Mouse (Mus musculus) macrophage (primary cell): Measurements from ENCODE around the gene Cd69. TPM values are rescaled to one million over a fixed set of nuclear protein-coding genes. Genes with fewer than 3 reads are reported as not detected.

Source experiments
- H3K27ac ChIP-seq: fragments of 350-480 bp; formaldehyde crosslinking; 2 replicates; pipeline ENCODE4 v1.9.0; 2021
- H3K36me3 ChIP-seq: fragments of 350-480 bp; formaldehyde crosslinking; 2 replicates; pipeline ENCODE4 v1.9.0; 2021; ENCODE audit errors: inconsistent target
- H3K4me3 ChIP-seq: fragments of 350-480 bp; formaldehyde crosslinking; 2 replicates; pipeline ENCODE4 v1.9.0; 2021; ENCODE audit errors: inconsistent target
- H3K79me2 ChIP-seq: fragments of 350-480 bp; formaldehyde crosslinking; 2 replicates; pipeline ENCODE4 v1.9.0; 2021; ENCODE audit errors: inconsistent target
- WGBS: methylation state at CpG from one replicate; pipeline ENCODE4 v1.1.7; 2026; ENCODE audit warnings: inconsistent platforms; ENCODE audit not compliant: missing documents; 5-methylcytosine and 5-hydroxymethylcytosine counted together
- polyA plus RNA-seq: library from polyadenylated mRNA; stranded (reverse); fragments of 250-400 nt; gene quantifications from 3 replicates; pipeline ENCODE4 v1.2.4, GENCODE M21; 2018; ENCODE audit warnings: inconsistent platforms

Gene Cd69
- polyA plus RNA-seq, 1 experiment from 2014 or later: 4.1 TPM

DNA sequence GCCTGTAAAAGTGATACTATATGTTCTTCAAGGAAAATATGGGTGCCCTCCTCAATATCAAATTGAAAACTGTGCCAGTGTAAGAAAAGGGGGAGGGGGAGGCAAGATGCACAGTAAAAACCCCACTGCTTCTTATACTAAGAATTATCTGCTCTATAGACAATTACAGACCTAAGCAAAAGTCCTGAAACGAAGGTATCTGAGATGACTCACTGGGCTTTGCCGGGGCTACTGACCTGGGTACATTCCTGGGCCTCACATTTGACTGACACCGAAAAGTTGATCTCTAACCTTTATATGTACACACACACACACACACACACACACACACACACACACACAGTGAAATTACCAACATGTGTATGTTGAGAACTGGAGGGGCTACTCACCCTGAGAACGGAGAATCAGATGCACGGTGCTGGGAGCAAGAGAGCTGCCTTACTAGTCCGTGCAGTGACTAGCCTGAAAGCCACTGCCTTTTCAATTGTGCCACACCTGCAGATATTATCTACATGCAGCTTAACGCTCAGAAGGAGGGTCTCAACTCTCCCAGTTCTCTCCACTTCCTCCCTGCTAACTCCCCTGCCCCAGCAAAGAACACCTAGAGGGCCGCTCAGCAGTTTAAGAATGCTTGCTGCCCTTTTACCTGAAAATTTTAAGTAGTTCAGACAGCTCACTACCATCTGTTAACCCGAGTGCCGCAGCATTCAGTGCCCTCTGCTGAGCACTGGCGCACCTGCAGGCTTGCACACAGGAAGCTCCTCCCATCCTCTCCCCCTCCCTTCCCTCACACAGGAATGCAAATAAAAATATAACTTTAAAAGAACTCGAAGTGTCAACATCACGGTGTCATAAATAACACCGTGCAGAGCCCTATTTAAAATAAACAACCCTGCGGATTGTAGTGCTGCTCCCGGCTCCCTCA, 37.6 kb downstream of the Cd69 start:
- Histone ChIP-seq H3K79me2 (peaks cover 26% of the 10 kb centered on the region; the same call in 1 of the 2 replicates), H3K36me3 (no peaks in the 10 kb centered on the region), H3K27ac (peak overlapping the region; percentile 100), H3K4me3 (peak overlapping the region; percentile 67)
- WGBS: under 1% methylated on average over 15 of the region's 16 CpGs

- Histone ChIP-seq H3K79me2 (peaks cover 28% of the 10 kb centered on the region; the same call in 1 of the 2 replicates), H3K27ac (peak overlapping the region; percentile 100), H3K36me3 (no peaks in the 10 kb centered on the region), H3K4me3 (peak overlapping the region; percentile 67)
- WGBS: 31% methylated on average over 2 of the region's 2 CpGs
These were observed 38.4 kb downstream of the Cd69 start for GRCm38 (mm10) chr6:129236652-129237342.

GRCm38 (mm10) chr6:129235855-129236461, 39.3 kb downstream of the Cd69 start:
- H3K27ac ChIP-seq: peak overlapping the region; percentile 100
- H3K79me2 ChIP-seq: peaks cover 30% of the 10 kb centered on the region; the same call in 1 of the 2 replicates
- H3K36me3 ChIP-seq: no peaks in the 10 kb centered on the region
- 0 out of 2 replicates have a peak overlapping the region, but pooled peaks have one; percentile 3 for H3K4me3 ChIP-seq
- WGBS: 6% methylated on average over 5 of the region's 5 CpGs

- 13% methylated on average over 4 of the region's 8 CpGs for whole genome bisulfite sequencing
- peak overlapping the region; percentile 100 for H3K27ac ChIP-seq
- H3K79me2 ChIP-seq: peaks cover 30% of the 10 kb centered on the region; the same call in 1 of the 2 replicates
- H3K4me3 ChIP-seq: no peak overlapping the region
- H3K36me3 ChIP-seq: no peaks in the 10 kb centered on the region
These were observed 40.5 kb downstream of the Cd69 start for GRCm38 (mm10) chr6:129234456-129235360.

- no peaks in the 10 kb centered on the region for H3K36me3 ChIP-seq
- peaks cover 30% of the 10 kb centered on the region; the same call in 1 of the 2 replicates for H3K79me2 ChIP-seq
- H3K27ac ChIP-seq: peak overlapping the region; percentile 100
- no peak overlapping the region for H3K4me3 ChIP-seq
- WGBS: 4% methylated on average over 3 of the region's 18 CpGs
These were observed 41.3 kb downstream of the Cd69 start for GRCm38 (mm10) chr6:129233955-129234369.

DNA sequence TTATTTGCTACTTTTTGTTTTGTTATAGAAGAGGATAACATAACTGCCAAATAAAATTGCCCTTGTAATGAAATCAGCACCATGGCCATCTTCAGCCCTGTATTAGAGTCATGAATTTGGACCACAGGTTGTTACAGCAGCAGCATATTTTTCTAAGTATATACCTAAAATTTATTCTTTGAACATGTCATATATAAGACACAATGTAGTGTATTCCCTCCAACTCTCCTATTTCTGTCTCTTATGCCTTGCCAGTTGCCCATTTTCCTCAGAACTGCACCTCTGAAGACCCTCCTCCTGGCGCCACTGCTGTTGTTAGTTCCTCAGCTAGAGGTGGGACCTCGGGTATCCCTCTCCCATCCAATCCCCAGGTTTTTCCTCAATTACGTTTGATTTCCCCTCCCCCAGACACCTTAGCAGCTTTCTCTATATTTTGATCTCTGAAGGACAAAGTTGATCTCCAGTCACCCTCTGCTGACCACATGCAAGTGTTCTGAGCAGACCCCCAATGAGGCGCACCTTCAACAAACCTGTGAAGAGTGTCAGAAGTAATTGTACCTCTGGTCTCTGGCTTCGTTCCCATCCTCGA, 41.8 kb downstream of the Cd69 start:
- Histone ChIP-seq H3K36me3 (no peaks in the 10 kb centered on the region), H3K79me2 (peaks cover 30% of the 10 kb centered on the region; the same call in 1 of the 2 replicates), H3K4me3 (no peak overlapping the region), H3K27ac (peak overlapping the region; percentile 100)
- WGBS: 14% methylated on average over 6 of the region's 6 CpGs

GRCm38 (mm10) chr6:129232842-129233205, 42.4 kb downstream of the Cd69 start:
- H3K36me3 ChIP-seq: no peaks in the 10 kb centered on the region
- H3K79me2 ChIP-seq: peaks cover 29% of the 10 kb centered on the region; the same call in 1 of the 2 replicates
- WGBS: 1% methylated on average over 9 of the region's 9 CpGs
- no peak overlapping the region for H3K4me3 ChIP-seq
- peak overlapping the region; percentile 100 for H3K27ac ChIP-seq

GRCm38 (mm10) chr6:129232005-129232841, 43.0 kb downstream of the Cd69 start:
- peaks cover 23% of the 10 kb centered on the region; the same call in 1 of the 2 replicates for H3K79me2 ChIP-seq
- no peaks in the 10 kb centered on the region; the same call in 1 of the 2 replicates for H3K36me3 ChIP-seq
- peak overlapping the region; percentile 100 for H3K27ac ChIP-seq
- H3K4me3 ChIP-seq: no peak overlapping the region
- WGBS: 49% methylated on average over 5 of the region's 5 CpGs

DNA sequence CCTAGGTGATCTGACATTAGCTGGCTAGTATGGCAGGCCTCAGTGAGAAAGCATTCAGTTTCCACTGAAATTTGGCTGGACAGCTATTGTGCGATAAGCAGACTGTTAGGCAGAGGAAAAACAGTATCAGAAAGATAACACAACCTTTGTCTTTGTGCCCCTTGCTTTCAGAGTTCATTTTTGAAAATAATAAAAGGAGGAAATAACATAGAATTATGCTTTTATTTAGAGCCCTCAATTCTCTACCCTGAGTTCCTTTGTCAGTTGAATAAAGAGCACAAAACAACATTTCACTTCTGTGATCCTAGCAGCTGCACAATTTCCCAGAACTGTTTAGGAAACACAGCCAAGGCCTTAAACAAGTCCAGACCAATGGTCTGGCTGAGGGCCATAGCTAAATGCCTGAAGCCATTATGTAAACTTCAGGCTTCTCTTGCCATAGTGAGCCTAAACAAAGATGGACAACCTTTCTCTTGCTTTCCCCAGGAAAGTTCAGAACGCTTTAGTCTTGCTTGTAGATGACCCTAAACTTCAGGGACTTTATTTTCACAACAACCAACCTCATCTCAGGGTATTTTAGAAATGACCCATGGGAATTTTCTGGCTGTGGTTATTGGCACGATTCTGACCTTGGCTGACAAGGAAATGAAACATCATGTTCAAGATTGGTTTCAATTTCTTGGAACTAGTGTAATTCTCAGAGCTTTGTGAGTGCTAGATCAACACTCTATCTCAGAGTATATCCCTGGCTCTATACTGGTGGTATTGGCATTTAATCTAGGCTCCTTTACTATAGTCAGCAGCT, 45.3 kb downstream of the Cd69 start:
- no peaks in the 10 kb centered on the region; the same call in 1 of the 2 replicates for H3K36me3 ChIP-seq
- peaks cover 13% of the 10 kb centered on the region; the same call in 1 of the 2 replicates for H3K79me2 ChIP-seq
- peak overlapping the region; percentile 88 for H3K27ac ChIP-seq
- no peak overlapping the region for H3K4me3 ChIP-seq
- 46% methylated on average over 3 of the region's 3 CpGs for WGBS

- no peaks in the 10 kb centered on the region; the same call in 1 of the 2 replicates for H3K36me3 ChIP-seq
- peaks cover 9% of the 10 kb centered on the region; the same call in 1 of the 2 replicates for H3K79me2 ChIP-seq
- peak overlapping the region; percentile 88 for H3K27ac ChIP-seq
- H3K4me3 ChIP-seq: no peak overlapping the region
- 79% methylated on average over 2 of the region's 3 CpGs for WGBS
These were observed 46.1 kb downstream of the Cd69 start for GRCm38 (mm10) chr6:129228935-129229773.

- H3K27ac ChIP-seq: no peak overlapping the region
- H3K4me3 ChIP-seq: no peak overlapping the region
- 100% methylated on average over 2 of the region's 2 CpGs for WGBS
- no peaks in the 10 kb centered on the region for H3K79me2 ChIP-seq
- H3K36me3 ChIP-seq: no peaks in the 10 kb centered on the region; the same call in 1 of the 2 replicates
These were observed 50.2 kb downstream of the Cd69 start for GRCm38 (mm10) chr6:129225078-129225477.
